Mouse (Mus musculus) kidney, postnatal 36 days (tissue): ENCODE results near the gene Chn2.
A peak's percentile ranks its signal among the peaks of the same experiment; 100 is the strongest.

Experiments
- DNase-seq, 2 experiments: peaks; one replicate each; pipeline ENCODE4 v3.0.0; 2021 to 2022; ENCODE audit warnings: mixed read lengths in 2 of 2

Chn2 gene

DNA sequence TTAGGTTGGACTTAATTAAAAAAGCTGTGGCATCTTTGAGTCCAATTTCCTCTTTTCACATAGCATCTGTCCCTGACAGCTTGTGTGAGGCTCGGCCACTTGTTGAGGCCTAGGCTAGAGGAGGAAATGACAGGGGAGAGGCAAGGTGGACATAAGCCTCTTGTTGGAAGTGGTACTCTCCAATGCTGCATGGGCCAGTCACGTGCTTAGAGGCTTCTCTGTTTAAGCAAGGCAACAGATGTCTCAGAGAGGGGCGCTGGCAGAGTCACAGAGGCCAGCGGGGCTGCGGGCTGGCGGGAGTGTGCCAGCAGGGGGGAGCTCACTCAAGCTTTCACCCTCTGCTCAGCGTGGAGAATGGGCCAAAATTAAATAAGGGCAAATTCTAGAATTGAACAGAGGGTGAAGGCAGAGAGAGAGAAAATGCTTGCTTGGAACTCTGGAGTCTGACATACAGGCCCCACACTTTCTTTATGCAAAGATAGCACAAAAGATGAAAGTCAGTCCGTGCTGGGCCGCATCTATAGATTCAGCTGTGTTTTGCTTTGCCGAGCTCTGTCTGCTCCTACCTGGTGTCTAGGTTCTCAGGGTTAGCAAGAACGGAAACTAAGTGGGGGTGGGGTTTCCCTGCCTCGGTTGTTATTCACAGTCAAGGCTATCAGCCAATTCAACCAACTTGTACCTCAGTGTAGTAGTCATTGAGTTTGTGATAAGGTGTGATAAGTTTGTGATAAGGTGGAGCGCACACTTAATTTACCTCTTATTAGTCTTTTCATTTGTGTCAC lies 80.7 kb downstream of the Chn2 start:
- DNase-seq: no peak

DNA sequence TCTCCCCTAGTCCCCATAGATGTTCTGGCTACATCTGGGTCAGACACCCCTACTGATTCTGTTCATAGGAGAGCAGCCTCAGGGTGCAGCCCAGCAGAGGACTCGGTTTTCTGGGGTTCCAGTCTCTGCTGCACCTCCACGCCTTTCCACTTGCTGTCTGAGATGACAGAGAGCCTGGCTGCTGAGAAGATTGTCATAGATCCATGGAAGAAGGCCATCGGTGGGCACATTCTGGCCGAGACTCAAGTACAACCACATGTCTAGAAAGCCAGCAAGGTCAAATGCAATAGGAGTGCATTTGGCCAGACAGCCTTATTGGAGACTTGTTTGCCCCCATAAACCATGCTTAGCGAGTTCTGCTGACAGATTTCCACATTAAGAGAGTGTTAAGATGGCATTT lies 81.5 kb downstream of the Chn2 start:
- DNase-seq: no peak

DNA sequence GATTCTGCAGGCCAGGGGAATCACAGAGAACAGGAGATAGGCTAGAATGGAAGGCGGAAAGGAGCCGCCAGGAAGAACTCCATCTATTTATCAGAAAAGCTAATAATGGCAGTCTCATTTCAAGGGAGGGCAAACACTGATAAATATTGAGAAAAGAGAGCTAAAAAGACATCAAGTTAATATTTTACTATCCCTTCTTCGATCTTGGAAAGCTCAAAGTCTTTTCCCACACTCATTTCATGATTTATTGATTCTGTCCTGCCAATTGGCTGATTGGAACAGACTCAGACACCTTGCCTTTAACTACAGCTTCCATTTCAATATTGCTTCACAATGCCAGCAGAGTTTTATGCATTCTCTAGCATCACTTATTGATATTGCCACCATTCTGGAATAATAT lies 85.2 kb downstream of the Chn2 start:
- DNase-seq: no peak

DNA sequence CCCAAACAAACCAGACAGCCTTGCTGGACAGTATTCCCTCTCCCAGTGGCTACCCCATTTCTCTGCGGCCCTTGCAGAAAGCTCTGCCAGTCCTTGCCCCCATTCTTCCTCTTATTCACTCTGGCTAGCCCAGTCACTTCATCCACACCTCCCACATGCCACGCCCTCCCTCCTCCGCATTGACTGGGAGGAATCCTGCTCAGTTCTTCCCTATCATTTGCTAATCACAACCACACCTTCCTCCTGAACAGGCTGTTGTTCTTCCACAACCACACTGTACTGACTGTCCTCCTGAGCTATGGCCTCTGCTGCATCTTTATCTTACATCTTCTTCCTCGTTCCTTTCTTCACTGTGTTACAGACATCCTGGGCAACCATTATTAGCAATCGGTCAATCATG lies 86.2 kb downstream of the Chn2 start:
- DNase-seq: no peak

DNA sequence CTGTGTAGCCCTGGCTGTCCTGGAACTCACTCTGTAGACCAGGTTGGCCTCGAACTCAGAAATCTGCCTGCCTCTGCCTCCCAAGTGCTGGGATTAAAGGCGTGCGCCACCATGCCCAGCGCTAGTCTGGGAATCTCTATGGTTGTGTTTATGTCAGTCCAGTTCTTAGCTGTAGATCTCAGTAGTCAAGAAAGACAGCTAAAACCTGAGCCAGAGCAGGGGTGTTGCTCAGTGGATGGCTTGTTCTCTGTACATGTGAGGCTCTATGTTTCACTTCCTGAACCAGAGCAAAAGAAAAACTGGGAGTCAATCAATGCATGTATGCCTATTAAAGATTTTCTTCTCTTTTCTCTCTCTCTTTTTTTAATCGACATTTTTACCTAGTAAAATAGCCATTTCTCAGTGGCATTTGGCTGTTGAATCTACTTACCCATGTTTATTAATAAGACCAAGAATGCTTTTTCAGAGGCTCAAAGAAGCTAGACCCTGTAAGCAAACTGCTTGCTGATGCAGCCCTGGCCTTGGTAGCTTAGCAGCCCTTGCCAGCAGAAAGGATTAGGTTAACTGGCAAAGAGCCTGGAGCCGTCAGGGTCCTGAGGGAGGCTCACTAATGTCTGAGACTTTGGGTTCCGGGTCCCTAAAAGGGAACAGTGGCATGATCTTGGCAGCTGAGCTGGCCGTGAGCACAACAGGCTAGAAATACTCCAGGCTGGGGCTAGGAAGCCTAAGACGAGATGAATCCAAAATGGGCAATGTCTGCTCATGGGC lies 87.1 kb downstream of the Chn2 start:
- DNase-seq: no peak

DNA sequence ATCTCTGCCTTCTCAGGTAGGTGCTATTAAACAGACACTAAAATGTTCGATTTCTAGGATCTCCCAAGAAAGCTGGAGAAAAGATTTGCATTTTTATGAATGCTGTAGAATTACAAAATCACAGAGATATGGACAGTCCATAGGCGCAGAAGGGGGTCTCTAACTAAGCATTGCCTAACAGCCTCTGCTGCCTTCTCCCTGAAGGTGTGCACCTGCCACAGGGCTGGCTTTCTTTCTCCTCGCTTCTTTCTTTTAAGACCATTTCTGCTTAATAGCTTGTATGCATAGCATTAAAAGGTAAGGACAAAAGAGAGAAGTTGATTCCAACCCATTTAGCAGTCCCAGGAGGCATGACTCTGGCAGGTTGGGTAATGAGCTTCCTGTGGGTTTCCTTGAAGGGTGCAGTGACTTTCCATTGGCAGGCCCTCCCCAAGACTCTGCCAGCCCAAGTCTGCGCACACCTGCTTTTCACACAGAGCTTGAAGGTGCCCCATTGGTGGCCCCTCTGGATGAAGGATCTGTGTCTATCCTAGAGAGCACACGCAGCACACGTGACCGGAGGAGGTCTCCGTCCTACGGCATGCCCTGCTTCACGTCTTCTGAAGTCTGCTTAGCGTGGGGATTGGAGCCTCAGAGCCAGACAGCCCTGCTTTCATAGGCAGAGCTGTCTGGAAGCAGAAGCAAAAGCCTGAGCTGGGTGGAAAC lies 87.8 kb downstream of the Chn2 start:
- no peak for DNase-seq

DNA sequence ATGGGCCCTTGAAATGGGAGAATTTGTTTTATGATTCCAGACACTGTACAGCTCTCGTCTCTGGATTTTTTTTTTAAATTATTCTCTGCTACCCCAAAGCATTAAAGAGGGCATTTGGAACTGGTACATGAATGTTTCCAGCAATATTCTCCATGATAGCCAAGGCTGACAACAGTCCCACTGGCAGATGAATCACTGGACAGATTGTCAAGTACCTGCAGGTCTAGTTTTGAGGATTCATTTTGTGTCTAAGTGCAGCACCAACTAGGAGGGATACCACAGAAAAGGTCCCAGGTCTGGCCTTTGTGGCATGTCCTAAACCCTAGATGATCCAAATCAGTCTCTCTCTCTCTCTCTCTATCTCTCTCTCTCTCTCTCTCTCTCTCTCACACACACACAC lies 89.3 kb downstream of the Chn2 start:
- no peak for DNase-seq

DNA sequence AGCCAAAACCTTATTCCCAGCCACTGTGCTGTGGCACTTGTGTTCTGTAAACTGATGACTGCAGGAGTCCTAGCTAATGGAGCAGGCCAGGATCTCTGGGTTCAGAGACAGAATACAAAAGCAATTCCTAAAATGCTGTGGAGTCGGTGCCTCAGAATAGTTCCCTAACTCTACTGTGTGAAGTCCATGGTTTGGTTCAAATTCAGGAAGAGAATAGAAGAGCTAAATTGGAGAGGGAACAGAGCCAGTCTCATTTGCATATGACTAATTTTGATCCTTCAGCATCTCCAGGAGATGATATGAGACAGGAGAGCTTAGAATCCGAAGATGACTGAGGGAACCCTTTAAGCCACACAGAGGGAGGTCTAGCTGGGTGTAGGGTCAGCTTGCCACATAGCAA lies 90.2 kb downstream of the Chn2 start:
- no peak for DNase-seq

DNA sequence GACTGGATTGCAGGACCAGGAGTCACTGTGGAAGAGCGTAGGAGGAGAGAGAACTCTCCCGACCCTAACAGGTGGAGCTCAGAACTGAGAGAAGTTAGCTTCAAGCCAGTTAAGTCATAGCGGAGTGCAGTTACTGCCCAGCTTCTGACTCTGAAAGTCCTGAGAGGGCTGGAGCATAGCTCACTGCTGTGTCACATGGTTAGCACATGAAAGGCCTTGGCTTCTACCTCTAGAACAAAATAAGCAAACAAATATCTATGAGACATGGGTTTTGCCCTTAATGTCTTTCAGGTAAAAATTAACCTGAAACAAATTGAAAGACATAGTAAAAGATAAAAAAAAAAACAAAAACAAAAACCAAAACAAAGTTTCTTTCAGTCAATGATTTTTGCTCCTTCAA lies 91.5 kb downstream of the Chn2 start:
- peak; percentile 32 to 45 for DNase-seq

DNA sequence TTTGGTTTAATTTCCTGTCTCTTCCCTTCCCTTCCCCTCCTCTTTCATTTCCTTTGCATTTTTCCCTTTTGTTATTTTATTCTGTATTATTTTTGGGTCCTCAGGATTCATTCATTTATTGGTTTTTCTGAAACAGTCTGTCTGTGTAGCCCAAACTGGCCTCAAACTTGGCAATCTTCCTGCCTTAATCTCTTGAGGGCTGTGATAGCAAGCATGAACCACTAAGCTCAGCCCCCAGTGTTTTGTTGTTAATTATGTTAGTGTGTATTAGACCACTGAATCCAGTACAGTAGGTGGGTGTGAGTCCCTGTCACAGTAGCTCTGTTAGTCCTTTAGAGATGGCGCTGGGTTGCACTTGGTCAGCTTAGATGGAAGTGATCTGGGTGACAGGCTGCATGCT lies 93.2 kb downstream of the Chn2 start:
- DNase-seq: no peak

DNA sequence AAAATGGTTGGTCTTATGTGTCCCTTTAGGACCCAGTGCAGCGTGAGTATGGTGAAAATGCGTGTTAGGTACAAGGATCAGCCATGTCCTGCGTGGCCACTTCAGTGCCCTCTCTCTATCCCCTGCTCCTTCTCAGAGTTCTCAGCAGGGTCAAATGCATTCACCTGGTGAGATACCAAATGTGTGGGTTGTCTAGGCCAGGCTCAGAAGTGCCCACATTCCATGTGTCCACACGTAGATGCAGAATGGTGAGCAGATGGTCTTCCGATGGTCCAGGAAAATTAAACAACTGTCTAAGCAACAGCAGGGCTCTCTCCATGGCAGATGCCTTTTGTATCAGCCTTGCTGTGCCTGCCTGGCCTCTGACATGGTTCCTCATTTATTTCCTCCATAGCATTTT lies 93.9 kb downstream of the Chn2 start:
- DNase-seq: no peak

DNA sequence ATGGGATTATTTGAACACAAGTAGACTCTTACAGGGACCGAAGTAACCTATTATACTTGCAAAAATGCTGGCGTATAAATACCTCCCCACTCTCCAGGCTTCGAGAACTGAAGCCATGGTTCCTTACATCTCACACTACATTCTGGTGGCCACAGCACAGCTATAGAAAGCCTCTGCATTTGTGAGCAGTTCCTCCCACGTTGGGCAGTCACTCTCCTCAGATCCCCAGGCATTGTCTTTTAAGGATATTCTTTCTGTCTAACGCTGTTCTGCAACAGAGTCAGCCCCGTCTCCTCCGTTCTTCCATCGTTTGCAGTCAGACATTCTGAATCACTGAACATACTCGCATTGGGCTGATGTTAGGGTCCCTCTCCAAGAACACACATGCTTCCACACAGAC lies 98.8 kb downstream of the Chn2 start:
- DNase-seq: no peak

DNA sequence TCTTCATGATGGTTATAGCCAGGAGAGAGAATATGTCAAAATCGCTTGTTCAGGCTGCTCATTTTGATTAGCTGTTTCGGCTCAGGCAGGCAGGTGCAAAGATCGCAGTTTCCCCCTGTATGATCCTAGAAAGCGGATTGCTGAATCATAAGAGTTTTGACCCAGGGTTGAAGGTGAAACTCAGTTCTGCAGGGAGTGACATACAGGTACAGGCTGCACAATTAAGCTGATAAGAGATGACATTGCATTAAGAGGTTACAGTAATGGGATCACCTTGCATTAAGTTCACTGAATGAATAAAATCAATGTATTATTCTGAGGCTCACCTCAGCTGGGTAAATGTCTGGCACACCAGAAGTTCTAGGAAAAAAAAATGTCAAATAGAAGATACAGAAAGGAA lies 101.1 kb downstream of the Chn2 start:
- DNase-seq: no peak

DNA sequence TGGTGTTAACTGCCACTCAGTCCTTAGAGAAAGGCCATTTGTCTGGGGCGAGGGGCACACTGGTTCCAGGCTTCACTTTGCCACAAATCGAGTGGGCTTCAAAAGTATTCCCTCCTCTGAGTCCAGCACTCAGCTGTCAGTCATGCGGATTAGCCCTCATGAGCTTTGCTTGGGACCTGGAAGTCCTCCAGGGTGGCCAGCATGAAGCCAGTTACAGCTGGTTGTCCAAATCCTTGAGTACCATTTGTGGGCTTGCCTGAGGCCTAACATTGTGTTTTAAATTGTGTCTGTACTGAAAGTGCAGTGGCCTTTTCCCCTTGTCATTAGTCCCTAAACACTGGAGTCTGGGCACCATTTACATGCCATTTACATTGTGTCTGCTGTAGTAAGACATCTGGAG lies 101.8 kb downstream of the Chn2 start:
- peak; percentile 51 for DNase-seq

DNA sequence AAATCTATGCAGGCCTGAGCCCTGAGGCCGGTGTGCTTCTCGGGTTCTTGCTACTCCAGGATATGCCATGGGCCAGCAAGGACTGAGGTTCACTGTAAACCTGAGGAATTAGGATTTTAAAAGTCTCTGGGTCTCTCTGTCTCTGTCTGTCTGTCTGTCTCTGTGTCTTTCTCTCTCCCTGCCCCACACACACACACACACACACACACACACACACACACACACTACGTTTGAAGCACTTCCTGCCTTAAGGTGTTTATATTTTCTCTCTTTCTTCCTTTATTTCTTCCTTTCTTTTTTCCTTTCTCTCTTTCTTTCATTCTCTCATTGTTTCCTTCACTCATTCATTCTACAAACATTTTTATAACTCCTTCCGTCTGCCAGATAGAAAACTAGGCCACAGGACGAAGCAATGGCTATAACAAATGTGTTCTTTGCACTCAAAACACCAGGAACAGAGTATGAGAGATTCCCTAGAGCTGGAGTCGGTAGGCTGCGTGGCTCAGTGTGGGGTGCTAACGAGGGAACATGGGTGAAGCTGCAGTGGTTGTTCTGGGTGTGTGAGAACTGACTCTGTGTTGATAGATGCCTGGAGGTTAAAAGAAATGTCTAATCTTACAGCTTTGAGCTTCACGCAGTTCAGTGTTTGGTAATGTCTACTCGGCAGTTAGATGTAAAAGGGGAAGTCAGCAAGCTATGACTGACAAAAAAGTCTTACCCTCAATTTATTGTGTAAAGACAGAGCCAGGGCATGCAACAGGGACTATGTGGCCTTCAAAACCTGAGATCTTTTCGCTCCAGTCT lies 103.7 kb downstream of the Chn2 start:
- no peak for DNase-seq

DNA sequence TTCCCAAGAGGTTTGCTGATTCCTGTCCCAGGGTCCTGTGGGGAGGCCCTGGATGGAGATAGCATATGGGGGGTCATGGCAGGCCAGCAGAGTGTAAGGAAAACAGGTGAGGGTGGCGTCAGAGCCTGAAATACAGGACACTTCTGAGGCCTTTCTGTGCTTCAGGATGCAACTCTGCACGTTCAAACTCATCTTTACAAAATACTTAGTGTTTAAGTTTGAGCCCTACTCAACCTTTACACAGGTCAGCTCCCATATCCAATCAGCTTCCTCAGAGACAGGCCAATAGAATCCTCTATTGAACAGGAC lies 104.3 kb downstream of the Chn2 start:
- DNase-seq: no peak

DNA sequence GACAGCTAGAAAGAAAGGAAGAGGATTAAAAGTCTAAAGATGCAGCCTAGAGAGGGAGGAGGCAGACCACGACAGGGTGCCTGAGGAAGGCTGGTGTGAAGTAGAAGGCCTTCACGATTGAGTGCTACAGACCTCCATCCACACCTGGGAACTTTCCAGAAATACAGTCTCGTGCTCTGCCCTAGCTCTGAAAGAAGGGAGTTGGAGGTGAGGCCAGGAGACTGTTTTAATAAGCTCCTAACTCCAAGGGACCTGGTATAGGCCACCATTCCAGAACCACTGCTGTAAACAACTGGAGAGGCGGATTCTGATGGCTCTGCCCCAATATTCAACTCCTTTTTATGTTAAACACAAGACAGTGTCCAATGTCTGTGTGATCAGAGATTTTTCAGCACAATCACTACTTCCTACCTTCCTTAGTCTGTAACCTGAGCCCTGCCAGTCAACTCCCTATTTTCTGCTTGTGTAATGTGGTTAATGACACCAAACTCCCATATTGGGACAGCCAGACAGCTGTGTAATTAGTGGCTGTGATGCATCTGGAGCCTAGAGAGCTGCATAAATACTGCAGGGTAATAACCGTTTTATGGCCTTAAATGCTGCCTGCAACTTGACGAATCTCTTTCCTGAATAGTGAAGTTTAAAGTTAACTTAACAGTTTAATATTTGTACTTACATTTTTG lies 109.6 kb downstream of the Chn2 start:
- no peak for DNase-seq

DNA sequence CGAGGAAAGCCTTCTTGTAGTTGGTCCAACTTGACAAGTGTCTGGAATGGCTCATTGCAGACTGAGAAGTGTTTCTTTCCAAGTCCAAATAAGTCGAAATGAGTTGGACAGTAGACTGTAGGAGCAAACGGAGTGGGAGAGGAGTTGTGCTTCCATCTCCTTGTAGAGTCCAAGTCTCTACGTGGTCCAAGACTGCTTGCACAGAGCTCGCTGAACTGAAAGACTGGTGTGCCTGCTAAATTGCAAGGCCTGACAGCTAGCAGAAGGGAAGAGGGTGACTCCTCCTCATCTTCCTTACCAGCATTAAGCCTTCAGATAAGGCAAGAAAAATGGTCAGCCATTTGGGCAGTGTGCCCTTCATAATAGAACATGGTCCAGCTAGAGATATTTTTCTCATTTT lies 111.5 kb downstream of the Chn2 start:
- DNase-seq: no peak

DNA sequence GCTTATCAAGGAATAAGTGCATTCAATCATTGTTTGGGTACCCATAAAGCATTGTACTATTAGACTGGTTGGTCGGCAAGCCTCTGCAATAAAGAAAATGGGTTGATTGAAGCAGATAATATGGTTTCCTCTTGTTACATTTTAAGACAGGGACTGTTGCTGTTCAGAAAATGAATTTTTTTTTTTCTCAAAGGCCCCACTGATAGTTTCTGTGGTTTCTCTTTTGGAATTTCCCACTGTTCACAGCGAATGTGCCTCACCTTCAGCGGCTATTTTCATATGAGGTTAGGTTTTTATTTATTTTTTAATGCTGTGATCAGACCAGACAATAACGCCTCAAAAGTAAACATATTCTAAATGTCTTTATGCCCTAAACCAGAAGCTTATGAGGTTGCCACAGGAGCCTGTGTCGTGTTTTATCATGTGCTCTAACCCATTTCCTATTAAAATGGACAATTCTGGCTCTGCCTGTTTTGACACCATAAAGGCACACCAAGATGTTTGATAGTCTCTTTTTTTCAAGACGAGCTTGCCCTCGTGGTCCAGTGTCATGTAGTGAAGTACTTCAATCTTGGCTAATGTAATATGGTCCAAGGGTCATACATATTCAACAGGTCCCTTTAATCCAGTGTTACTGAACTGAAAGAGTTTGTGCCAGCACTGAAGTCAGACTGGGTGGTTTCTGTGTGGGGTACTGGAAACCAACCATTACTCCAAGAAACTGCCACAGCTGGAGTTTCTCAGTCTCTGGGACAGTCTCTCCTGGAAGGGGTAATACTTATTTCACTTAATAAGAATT lies 112.3 kb downstream of the Chn2 start:
- no peak for DNase-seq

DNA sequence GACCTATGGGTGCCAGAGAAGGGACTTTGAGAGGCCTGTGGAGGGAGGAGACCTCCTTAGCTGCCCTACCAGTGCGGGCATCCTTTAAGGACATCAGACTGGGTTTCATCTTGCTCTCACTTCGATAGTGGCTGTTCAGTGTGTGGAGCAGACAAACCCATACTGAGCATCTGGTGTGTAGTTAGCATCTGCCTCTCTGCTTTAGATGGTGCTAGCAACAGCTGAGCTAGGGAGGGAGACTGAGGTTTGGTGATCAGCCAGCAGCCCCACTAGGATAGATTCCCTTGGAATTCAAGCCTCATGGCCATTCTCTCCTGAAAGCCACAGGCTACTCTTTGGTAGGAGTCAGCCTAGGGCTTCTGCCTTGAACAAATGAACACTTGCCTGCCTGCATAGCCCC lies 117.7 kb downstream of the Chn2 start:
- DNase-seq: no peak

DNA sequence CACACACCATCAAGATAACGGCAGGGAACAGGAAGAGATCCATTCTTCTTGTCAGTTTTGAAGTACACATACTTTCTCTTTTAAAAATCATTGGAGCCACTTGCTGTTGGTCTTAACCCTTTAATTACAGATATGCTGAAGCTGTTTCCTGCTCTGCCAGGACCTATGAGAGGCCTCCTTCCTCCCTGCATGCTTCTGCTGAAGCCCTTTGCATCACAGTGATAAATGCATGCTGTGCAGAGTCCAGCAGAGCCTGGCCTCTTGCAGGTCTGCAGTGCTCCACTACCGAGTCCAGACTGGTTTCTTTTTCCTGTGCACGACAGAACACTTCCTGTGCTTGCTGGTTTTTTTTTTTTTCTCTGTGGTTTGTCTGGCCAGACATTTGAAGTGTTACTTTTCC lies 119.0 kb downstream of the Chn2 start:
- peak; percentile 40 for DNase-seq

DNA sequence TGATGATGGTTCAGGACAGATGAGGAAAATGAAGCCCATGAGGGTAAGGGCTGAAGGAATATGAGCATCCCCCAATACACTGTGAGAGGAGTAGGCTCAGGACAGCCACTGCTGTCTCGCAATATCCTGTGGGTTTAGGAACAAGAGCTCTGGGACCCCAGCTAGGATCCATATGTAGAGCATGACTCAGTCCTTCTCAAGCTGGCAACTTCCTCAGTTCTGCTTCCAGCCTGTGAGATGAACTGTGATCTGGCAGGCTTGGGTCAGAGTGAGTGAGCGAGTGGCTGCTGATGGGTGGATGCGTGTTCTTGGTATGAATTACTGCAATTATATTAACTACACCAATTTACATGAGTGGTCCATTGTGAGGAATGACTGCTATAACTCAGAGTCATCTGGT lies 121.3 kb downstream of the Chn2 start:
- DNase-seq: no peak
